Mouse (Mus musculus): ENCODE measurements around the gene Slc16a4.
"Not testable (repeated sequence)": the region's sequence is repeated elsewhere in the genome, so short reads cannot be mapped to it uniquely, and the experiment has no call there.

Gene Slc16a4

GRCm38 (mm10) chr3:107295672-107296360 is 4.8 kb downstream of the Slc16a4 start:
- no peak for DNase-seq (ENCODE audit: low read depth in 2 of 2, low spot score in 2 of 2)

- not testable (repeated sequence) for DNase-seq (ENCODE audit: low read depth in 2 of 2, low spot score in 2 of 2)
Measured at GRCm38 (mm10) chr3:107296917-107297316, 5.9 kb downstream of the Slc16a4 start.

GRCm38 (mm10) chr3:107317338-107317737 is 26.3 kb downstream of the Slc16a4 start:
- no peak for DNase-seq (ENCODE audit: low read depth in 2 of 2, low spot score in 2 of 2)

- no peak for DNase-seq (ENCODE audit: low read depth in 2 of 2, low spot score in 2 of 2)
Measured at GRCm38 (mm10) chr3:107321141-107321540, 30.1 kb downstream of the Slc16a4 start.

- DNase-seq (ENCODE audit: low read depth in 2 of 2, low spot score in 2 of 2): no peak
Measured at GRCm38 (mm10) chr3:107321776-107322175, 30.7 kb downstream of the Slc16a4 start.

- no peak for DNase-seq (ENCODE audit: low read depth in 2 of 2, low spot score in 2 of 2)
Measured at GRCm38 (mm10) chr3:107326442-107326841, 35.4 kb downstream of the Slc16a4 start.

- DNase-seq (ENCODE audit: low read depth in 2 of 2, low spot score in 2 of 2): no peak
Measured at GRCm38 (mm10) chr3:107330503-107331424, 39.7 kb downstream of the Slc16a4 start.

GRCm38 (mm10) chr3:107331746-107332126 is 40.7 kb downstream of the Slc16a4 start:
- DNase-seq (ENCODE audit: low read depth in 2 of 2, low spot score in 2 of 2): no peak

GRCm38 (mm10) chr3:107332127-107332959 is 41.3 kb downstream of the Slc16a4 start:
- DNase-seq (ENCODE audit: low read depth in 2 of 2, low spot score in 2 of 2): peak; percentile 10 to 31

- DNase-seq (ENCODE audit: low read depth in 2 of 2, low spot score in 2 of 2): peak; percentile 92 to 94
Measured at GRCm38 (mm10) chr3:107332960-107333380, 41.9 kb downstream of the Slc16a4 start.

GRCm38 (mm10) chr3:107333381-107334201 is 42.6 kb downstream of the Slc16a4 start, which contains the start of gene Rbm15:
Gene Rbm15, minus strand, starts transcription at chr3:107333673.
- DNase-seq (ENCODE audit: low read depth in 2 of 2, low spot score in 2 of 2): peak; percentile 93 to 94

- no peak for DNase-seq (ENCODE audit: low read depth in 2 of 2, low spot score in 2 of 2)
Measured at GRCm38 (mm10) chr3:107334202-107334934, 43.3 kb downstream of the Slc16a4 start.

GRCm38 (mm10) chr3:107343971-107344370 is 52.9 kb downstream of the Slc16a4 start:
- DNase-seq (ENCODE audit: low read depth in 2 of 2, low spot score in 2 of 2): no peak

GRCm38 (mm10) chr3:107345033-107345725 is 54.1 kb downstream of the Slc16a4 start:
- DNase-seq (ENCODE audit: low read depth in 2 of 2, low spot score in 2 of 2): no peak

- DNase-seq (ENCODE audit: low read depth in 2 of 2, low spot score in 2 of 2): no peak
Measured at GRCm38 (mm10) chr3:107349006-107349405, 58.0 kb downstream of the Slc16a4 start.

GRCm38 (mm10) chr3:107351706-107352105 is 60.7 kb downstream of the Slc16a4 start:
- no peak for DNase-seq (ENCODE audit: low read depth in 2 of 2, low spot score in 2 of 2)

- no peak for DNase-seq (ENCODE audit: low read depth in 2 of 2, low spot score in 2 of 2)
Measured at GRCm38 (mm10) chr3:107355618-107356260, 64.7 kb downstream of the Slc16a4 start.

GRCm38 (mm10) chr3:107356964-107357441 is 66.0 kb downstream of the Slc16a4 start:
- DNase-seq (ENCODE audit: low read depth in 2 of 2, low spot score in 2 of 2): peak; percentile 24 to 28
